Mouse (Mus musculus): ENCODE measurements around the gene Frrs1. TPM values are rescaled to one million over a fixed set of nuclear protein-coding genes. Genes with fewer than 3 reads are reported as not detected.

Gene Frrs1
- polyA plus RNA-seq, 1 experiment from 2014 or later = 11.1 TPM

GRCm38 (mm10) chr3:116833491-116833890 is 25.8 kb upstream of the Frrs1 start:
- Histone ChIP-seq H3K27me3 (no peaks in the 10 kb centered on the region), H3K36me3 (no peaks in the 10 kb centered on the region), H3K4me2 (replicated peaks) (no peak overlapping the region), H3K9ac (no peak overlapping the region), H3K9me3 (no peaks in the 10 kb centered on the region), H3K27ac (no peak overlapping the region), H3K4me1 (no peaks in the 10 kb centered on the region), H3K4me3 (no peak overlapping the region)
- no peak for ATAC-seq (ENCODE audit: insufficient number of reproducible peaks, insufficient read depth, low FRiP score, low TSS enrichment)
- 75% methylated on average over 4 of the region's 4 CpGs for WGBS

DNA sequence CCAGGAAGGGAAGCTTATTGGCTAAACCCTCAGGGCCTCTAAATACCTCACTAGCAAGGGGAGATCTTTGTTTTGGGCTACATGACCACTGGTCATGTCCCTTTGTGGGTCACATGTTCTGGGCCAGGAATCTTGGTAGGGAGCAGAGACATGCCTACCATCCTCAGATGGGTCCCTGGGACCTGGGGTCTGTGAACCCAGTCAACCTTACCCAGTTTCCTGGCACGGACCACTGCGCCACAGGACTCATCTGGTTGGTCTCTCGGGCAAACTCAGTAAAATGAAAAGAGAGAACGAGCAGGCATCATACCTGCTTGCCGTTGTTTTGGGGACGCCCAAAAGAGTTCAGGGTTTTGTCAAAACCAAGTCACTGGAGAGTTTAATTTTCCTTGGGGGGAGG is 25.0 kb upstream of the Frrs1 start:
- H3K4me1 ChIP-seq = no peaks in the 10 kb centered on the region
- no peak overlapping the region for H3K4me2 ChIP-seq (replicated peaks)
- no peak overlapping the region for H3K9ac ChIP-seq
- H3K4me3 ChIP-seq = no peak overlapping the region
- no peaks in the 10 kb centered on the region for H3K27me3 ChIP-seq
- ATAC-seq (ENCODE audit: insufficient number of reproducible peaks, insufficient read depth, low FRiP score, low TSS enrichment) = no peak
- no peak overlapping the region for H3K27ac ChIP-seq
- no peaks in the 10 kb centered on the region for H3K36me3 ChIP-seq
- H3K9me3 ChIP-seq = no peaks in the 10 kb centered on the region
- WGBS = 94% methylated on average over 6 of the region's 6 CpGs

DNA sequence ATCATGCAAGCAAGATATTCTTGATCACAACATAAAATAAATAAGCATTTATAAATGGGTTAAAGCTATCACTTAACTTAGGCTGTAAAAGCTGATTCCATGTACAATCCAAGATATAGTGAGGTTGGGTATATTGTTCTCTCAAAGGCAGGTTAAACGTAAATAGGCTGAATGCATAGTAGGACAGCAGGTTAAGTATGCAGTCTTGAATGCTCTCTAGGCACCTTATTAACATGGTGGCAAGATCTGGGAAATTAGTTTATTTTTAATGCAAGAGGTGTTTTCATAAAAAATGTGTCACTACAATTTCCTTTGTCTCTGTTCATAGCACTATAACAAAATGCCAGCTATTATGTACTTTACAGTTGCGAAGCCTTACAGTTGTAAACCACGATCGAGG is 23.9 kb upstream of the Frrs1 start:
- Histone ChIP-seq H3K9me3 (no peaks in the 10 kb centered on the region), H3K9ac (no peak overlapping the region), H3K36me3 (no peaks in the 10 kb centered on the region), H3K27me3 (no peaks in the 10 kb centered on the region), H3K4me3 (no peak overlapping the region; the same call in 1 of the 2 replicates), H3K27ac (no peak overlapping the region), H3K4me1 (no peaks in the 10 kb centered on the region), H3K4me2 (replicated peaks) (peak overlapping the region; percentile 54; the same call in 1 of the 2 replicates)
- no peak for ATAC-seq (ENCODE audit: insufficient number of reproducible peaks, insufficient read depth, low FRiP score, low TSS enrichment)
- WGBS = 81% methylated on average over 4 of the region's 4 CpGs

GRCm38 (mm10) chr3:116835770-116836680 is 23.2 kb upstream of the Frrs1 start:
- Histone ChIP-seq H3K4me3 (peak overlapping the region; percentile 29), H3K27me3 (no peaks in the 10 kb centered on the region), H3K9me3 (no peaks in the 10 kb centered on the region), H3K36me3 (no peaks in the 10 kb centered on the region), H3K27ac (no peak overlapping the region), H3K9ac (peak overlapping the region; percentile 34; the same call in 1 of the 2 replicates), H3K4me2 (replicated peaks) (peak overlapping the region; percentile 54), H3K4me1 (no peaks in the 10 kb centered on the region)
- WGBS = 24% methylated on average over 21 of the region's 21 CpGs
- ATAC-seq (ENCODE audit: insufficient number of reproducible peaks, insufficient read depth, low FRiP score, low TSS enrichment) = peak; percentile 55; the same call in 1 of the 2 replicates

- H3K27me3 ChIP-seq = no peaks in the 10 kb centered on the region
- no peak for ATAC-seq (ENCODE audit: insufficient number of reproducible peaks, insufficient read depth, low FRiP score, low TSS enrichment)
- no peaks in the 10 kb centered on the region for H3K36me3 ChIP-seq
- no peaks in the 10 kb centered on the region for H3K4me1 ChIP-seq
- H3K9me3 ChIP-seq = no peaks in the 10 kb centered on the region
- WGBS = 80% methylated on average over 23 of the region's 23 CpGs
- H3K4me3 ChIP-seq = no peak overlapping the region
- H3K4me2 ChIP-seq (replicated peaks) = no peak overlapping the region
- H3K9ac ChIP-seq = no peak overlapping the region
- H3K27ac ChIP-seq = no peak overlapping the region
Observed at GRCm38 (mm10) chr3:116836681-116837475, 22.4 kb upstream of the Frrs1 start.

GRCm38 (mm10) chr3:116841311-116841710 is 18.0 kb upstream of the Frrs1 start:
- no peaks in the 10 kb centered on the region for H3K9me3 ChIP-seq
- H3K9ac ChIP-seq = no peak overlapping the region
- H3K36me3 ChIP-seq = no peaks in the 10 kb centered on the region
- no peak overlapping the region for H3K4me2 ChIP-seq (replicated peaks)
- no peak overlapping the region for H3K4me3 ChIP-seq
- H3K4me1 ChIP-seq = no peaks in the 10 kb centered on the region
- no peaks in the 10 kb centered on the region for H3K27me3 ChIP-seq
- no peak overlapping the region for H3K27ac ChIP-seq
- ATAC-seq (ENCODE audit: insufficient number of reproducible peaks, insufficient read depth, low FRiP score, low TSS enrichment) = no peak
- 77% methylated on average over 2 of the region's 2 CpGs for WGBS

DNA sequence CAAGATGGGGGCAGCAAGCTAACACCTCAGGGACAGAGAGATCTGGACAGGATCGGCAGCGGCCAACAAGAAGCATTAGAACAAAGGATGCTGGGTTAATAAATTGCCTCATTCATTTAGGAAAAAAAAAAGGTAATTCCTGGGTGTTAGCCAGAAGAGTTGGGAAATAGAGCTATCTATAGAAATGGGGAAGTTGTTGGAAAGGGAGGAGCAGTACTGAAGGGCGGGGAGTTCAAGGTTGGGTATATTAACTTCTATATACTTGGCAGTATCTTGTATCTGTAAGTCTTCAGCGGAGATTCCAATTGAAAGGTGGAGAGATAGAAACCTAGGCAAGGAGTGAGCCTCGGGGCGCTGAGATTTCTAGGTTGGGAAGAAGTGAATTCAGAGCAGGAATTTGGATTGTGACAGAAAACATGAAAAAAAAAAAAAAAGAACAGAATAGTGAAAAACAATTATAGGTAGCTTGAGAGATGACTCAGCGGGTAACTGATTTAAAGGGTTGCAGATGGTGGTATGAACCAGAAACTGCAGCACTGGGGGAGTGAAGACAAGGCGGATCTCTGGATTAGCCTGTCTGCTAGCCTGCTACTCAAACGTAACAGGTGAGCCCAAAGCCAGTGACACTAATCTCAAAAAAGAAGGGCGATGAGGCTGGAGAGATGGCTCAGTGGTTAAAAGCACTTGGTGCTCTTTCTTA is 14.2 kb upstream of the Frrs1 start:
- 90% methylated on average over 10 of the region's 10 CpGs for WGBS
- Histone ChIP-seq H3K4me2 (replicated peaks) (no peak overlapping the region), H3K36me3 (no peaks in the 10 kb centered on the region), H3K27ac (no peak overlapping the region), H3K4me3 (no peak overlapping the region), H3K9ac (no peak overlapping the region), H3K4me1 (no peaks in the 10 kb centered on the region), H3K9me3 (no peaks in the 10 kb centered on the region), H3K27me3 (no peaks in the 10 kb centered on the region)
- ATAC-seq (ENCODE audit: insufficient number of reproducible peaks, insufficient read depth, low FRiP score, low TSS enrichment) = no peak

DNA sequence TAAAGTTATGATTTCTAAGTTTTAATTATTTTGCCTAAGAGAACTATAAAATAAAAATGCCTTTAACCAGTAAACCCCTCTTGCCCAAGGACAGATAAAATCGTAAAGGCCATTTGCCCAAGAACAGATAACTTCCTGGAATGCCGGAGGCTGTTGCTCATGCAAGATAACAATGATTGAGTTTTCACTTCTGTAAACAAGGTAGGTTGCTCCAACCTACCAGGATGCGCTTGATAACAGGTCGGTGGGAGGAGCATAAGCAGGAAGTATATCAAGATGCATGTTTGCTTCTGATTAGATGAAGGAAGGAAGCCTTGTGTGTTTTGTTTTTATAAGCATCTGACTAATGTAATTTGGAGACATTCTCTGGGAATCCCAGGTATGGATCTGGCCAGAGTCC is 13.2 kb upstream of the Frrs1 start:
- no peaks in the 10 kb centered on the region for H3K9me3 ChIP-seq
- 83% methylated on average over 4 of the region's 4 CpGs for WGBS
- no peak overlapping the region for H3K4me2 ChIP-seq (replicated peaks)
- no peak overlapping the region for H3K27ac ChIP-seq
- H3K36me3 ChIP-seq = no peaks in the 10 kb centered on the region
- H3K9ac ChIP-seq = no peak overlapping the region
- ATAC-seq (ENCODE audit: insufficient number of reproducible peaks, insufficient read depth, low FRiP score, low TSS enrichment) = no peak
- H3K4me1 ChIP-seq = no peaks in the 10 kb centered on the region
- H3K27me3 ChIP-seq = no peaks in the 10 kb centered on the region
- H3K4me3 ChIP-seq = no peak overlapping the region

DNA sequence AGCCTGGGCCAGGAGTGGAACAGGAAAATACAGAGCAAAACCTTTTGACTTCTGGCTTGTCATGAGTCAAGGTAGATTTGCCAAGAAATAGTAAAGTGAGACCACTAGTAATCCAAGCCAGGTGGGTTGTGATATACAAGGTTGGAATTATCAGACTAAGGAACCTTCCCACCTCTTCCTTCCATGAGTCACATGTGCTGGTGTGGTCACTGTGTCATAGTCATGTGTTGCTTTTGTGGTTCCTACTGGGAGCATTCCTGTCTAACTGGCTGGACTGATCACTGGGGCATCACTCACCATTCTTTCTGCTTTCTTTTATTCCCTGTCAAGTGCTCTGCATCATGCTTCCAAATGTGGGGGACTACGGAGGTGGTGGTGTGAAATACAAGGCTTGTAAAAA is 11.2 kb upstream of the Frrs1 start:
- no peak overlapping the region for H3K4me2 ChIP-seq (replicated peaks)
- H3K27me3 ChIP-seq = no peaks in the 10 kb centered on the region
- no peaks in the 10 kb centered on the region for H3K9me3 ChIP-seq
- no peak overlapping the region for H3K4me3 ChIP-seq
- no peaks in the 10 kb centered on the region for H3K4me1 ChIP-seq
- no peaks in the 10 kb centered on the region for H3K36me3 ChIP-seq
- ATAC-seq (ENCODE audit: insufficient number of reproducible peaks, insufficient read depth, low FRiP score, low TSS enrichment) = no peak
- 94% methylated on average over 1 of the region's 1 CpGs for WGBS
- no peak overlapping the region for H3K27ac ChIP-seq
- H3K9ac ChIP-seq = no peak overlapping the region

- Histone ChIP-seq H3K9ac (no peak overlapping the region), H3K27me3 (no peaks in the 10 kb centered on the region), H3K27ac (no peak overlapping the region), H3K4me1 (no peaks in the 10 kb centered on the region), H3K4me2 (replicated peaks) (no peak overlapping the region), H3K4me3 (no peak overlapping the region), H3K36me3 (no peaks in the 10 kb centered on the region), H3K9me3 (no peaks in the 10 kb centered on the region)
- 80% methylated on average over 4 of the region's 4 CpGs for WGBS
- ATAC-seq (ENCODE audit: insufficient number of reproducible peaks, insufficient read depth, low FRiP score, low TSS enrichment) = no peak
Observed at GRCm38 (mm10) chr3:116848936-116849335, 10.3 kb upstream of the Frrs1 start.

GRCm38 (mm10) chr3:116850376-116850775 is 8.9 kb upstream of the Frrs1 start:
- no peak for ATAC-seq (ENCODE audit: insufficient number of reproducible peaks, insufficient read depth, low FRiP score, low TSS enrichment)
- 88% methylated on average over 1 of the region's 1 CpGs for WGBS

More at GRCm38 (mm10) chr3:116850376-116850775, 8.9 kb upstream of the Frrs1 start:
- Histone ChIP-seq H3K27ac (no peak overlapping the region), H3K9ac (no peak overlapping the region), H3K9me3 (no peaks in the 10 kb centered on the region), H3K36me3 (no peaks in the 10 kb centered on the region), H3K4me1 (no peaks in the 10 kb centered on the region), H3K4me3 (no peak overlapping the region), H3K4me2 (replicated peaks) (no peak overlapping the region), H3K27me3 (no peaks in the 10 kb centered on the region)

Data from embryonic facial prominence, embryonic 12.5 days (tissue).